In genomic region chr1:193715328-193715727, GRCm38 (mm10) we compare ENCODE assay signal across 22 mouse cellular contexts.
"Had no signal": no experiment of that assay in that cellular context is flagged by ENCODE, and none has a peak within 500 bp of the region (broad histone marks: within the 10 kb centered on the region; RNA-seq: fewer than 3 reads in every experiment).

No protein-coding gene starts in this region.

- ATAC-seq: liver, postnatal 0 days; lung, postnatal 0 days; midbrain, embryonic 16.5 days had no signal

- H3K27ac ChIP-seq: lung, embryonic 15.5 days; macrophage; midbrain, embryonic 10.5 days; midbrain, embryonic 12.5 days; neural tube, embryonic 13.5 days; neural tube, embryonic 15.5 days had no signal

- H3K4me3 ChIP-seq: lung, embryonic 15.5 days; midbrain, embryonic 10.5 days; midbrain, embryonic 12.5 days; myocyte; neural tube, embryonic 13.5 days; neural tube, embryonic 15.5 days had no signal

- H3K36me3 ChIP-seq: lung, embryonic 15.5 days; midbrain, embryonic 10.5 days; midbrain, embryonic 12.5 days; neural tube, embryonic 13.5 days; neural tube, embryonic 15.5 days had no signal

- H3K9ac ChIP-seq: liver, postnatal 0 days; lung, embryonic 15.5 days; midbrain, embryonic 12.5 days; neural tube, embryonic 13.5 days; neural tube, embryonic 15.5 days had no signal

- H3K4me1 ChIP-seq: lung, embryonic 15.5 days; neural tube, embryonic 13.5 days; neural tube, embryonic 15.5 days had no signal

- H3K9me3 ChIP-seq: lung, embryonic 15.5 days; midbrain, embryonic 10.5 days; midbrain, embryonic 12.5 days; neural tube, embryonic 13.5 days; neural tube, embryonic 15.5 days had no signal

- DNase-seq: liver, postnatal 0 days; lung, adult 2 months; lung, postnatal 14 days; lung, postnatal 36 days; midbrain, embryonic 14.5 days; retina, postnatal 1 day; right cerebral cortex, adult 18-20 months; right cerebral cortex, postnatal 25 days; right cerebral cortex, postnatal 4 days; spleen, adult 18-20 months; thymus, adult 18-20 months; thymus, postnatal 14 days; thymus, postnatal 36 days had no signal

- H3K27me3 ChIP-seq: lung, embryonic 15.5 days; midbrain, embryonic 12.5 days; neural tube, embryonic 13.5 days; neural tube, embryonic 15.5 days had no signal

- H3K4me2 ChIP-seq: lung, embryonic 15.5 days; midbrain, embryonic 12.5 days; neural tube, embryonic 13.5 days; neural tube, embryonic 15.5 days had no signal
